Mouse (Mus musculus): ENCODE data around the gene Rundc1. TPM values are rescaled to one million over a fixed set of nuclear protein-coding genes. Genes with fewer than 3 reads are reported as not detected.
"Not testable (repeated sequence)": the region's sequence is repeated elsewhere in the genome, so short reads cannot be mapped to it uniquely, and the experiment has no call there.

Gene Rundc1
- total RNA-seq, 1 experiment from 2014 or later: 19.6 TPM

GRCm38 (mm10) chr11:101466552-101466950 is 41.7 kb downstream of the Rundc1 start:
- not testable (repeated sequence) for DNase-seq

- DNase-seq: peak; percentile 84
Measured at GRCm38 (mm10) chr11:101467477-101468262, 42.8 kb downstream of the Rundc1 start.

- DNase-seq: no peak
Measured at GRCm38 (mm10) chr11:101468263-101468688, 43.4 kb downstream of the Rundc1 start.

GRCm38 (mm10) chr11:101468731-101469130 is 43.8 kb downstream of the Rundc1 start:
- DNase-seq: no peak

- no peak for DNase-seq
Measured at GRCm38 (mm10) chr11:101469155-101469554, 44.3 kb downstream of the Rundc1 start.

GRCm38 (mm10) chr11:101470206-101470605 is 45.3 kb downstream of the Rundc1 start:
- DNase-seq: no peak

GRCm38 (mm10) chr11:101471926-101472325 is 47.0 kb downstream of the Rundc1 start:
- no peak for DNase-seq

GRCm38 (mm10) chr11:101472336-101472735 is 47.5 kb downstream of the Rundc1 start:
- no peak for DNase-seq

GRCm38 (mm10) chr11:101473686-101474085 is 48.8 kb downstream of the Rundc1 start:
- DNase-seq: not testable (repeated sequence)

- DNase-seq: no peak
Measured at GRCm38 (mm10) chr11:101474298-101474697, 49.4 kb downstream of the Rundc1 start.

GRCm38 (mm10) chr11:101476361-101476760 is 51.5 kb downstream of the Rundc1 start:
- not testable (repeated sequence) for DNase-seq

- no peak for DNase-seq
Measured at GRCm38 (mm10) chr11:101477194-101477551, 52.3 kb downstream of the Rundc1 start.

GRCm38 (mm10) chr11:101477552-101478211 is 52.8 kb downstream of the Rundc1 start:
- DNase-seq: no peak

- DNase-seq: no peak
Measured at GRCm38 (mm10) chr11:101479171-101479635, 54.3 kb downstream of the Rundc1 start.

- no peak for DNase-seq
Measured at GRCm38 (mm10) chr11:101480912-101481311, 56.0 kb downstream of the Rundc1 start.

GRCm38 (mm10) chr11:101483804-101484203 is 58.9 kb downstream of the Rundc1 start:
- DNase-seq: no peak

- no peak for DNase-seq
Measured at GRCm38 (mm10) chr11:101484245-101484644, 59.4 kb downstream of the Rundc1 start.

- no peak for DNase-seq
Measured at GRCm38 (mm10) chr11:101484814-101485213, 59.9 kb downstream of the Rundc1 start.

Small RNAs within 50 kb of the gene (microRNA-seq; reads per million reads assigned to microRNA genes)
- gene Mir6929: 0 reads per million in 2 experiments

Other genes starting within 250 kb of the Rundc1 start
- 1.4 and 1.5 TPM in 2 replicates for gene Ccr10, start 249.6 kb upstream of the Rundc1 start, total RNA-seq (2021)
- gene Ezh1, start 198.6 kb upstream of the Rundc1 start, total RNA-seq (2021): 28.8 and 37.7 TPM in 2 replicates
- 107 and 145 TPM in 2 replicates for gene Ramp2, start 179.1 kb upstream of the Rundc1 start, total RNA-seq (2021)
- 116 and 120 TPM in 2 replicates for gene Vps25, start 171.4 kb upstream of the Rundc1 start, total RNA-seq (2021)
- gene Wnk4, start 164.5 kb upstream of the Rundc1 start, total RNA-seq (2021): 3.4 and 3.6 TPM in 2 replicates
- 0.44 and 0.86 TPM in 2 replicates for gene Cntd1, start 146.1 kb upstream of the Rundc1 start, total RNA-seq (2021)
- 79.4 and 80.1 TPM in 2 replicates for gene Coa3, start 146.0 kb upstream of the Rundc1 start, total RNA-seq (2021)
- gene Becn1, start 122.8 kb upstream of the Rundc1 start, total RNA-seq (2021): 135 and 147 TPM in 2 replicates
- 148 and 152 TPM in 2 replicates for gene Psme3, start 108.9 kb upstream of the Rundc1 start, total RNA-seq (2021)
- gene Aoc2, start 100.0 kb upstream of the Rundc1 start, total RNA-seq (2021): 7.3 and 10.2 TPM in 2 replicates
- 125 and 168 TPM in 2 replicates for gene Aoc3, start 94.5 kb upstream of the Rundc1 start, total RNA-seq (2021)
- 8.4 and 26.4 TPM in 2 replicates for gene G6pc, start 57.5 kb upstream of the Rundc1 start, total RNA-seq (2021)
- gene Aarsd1, start 7.5 kb upstream of the Rundc1 start, total RNA-seq (2021): 41.9 and 44.8 TPM in 2 replicates
- gene Gm27029, start 289 bp upstream of the Rundc1 start, total RNA-seq (2021): 3.9 and 6.0 TPM in 2 replicates
- 3.2 and 5.3 TPM in 2 replicates for gene Ptges3l, start 248 bp downstream of the Rundc1 start, total RNA-seq (2021)
- 98.3 and 102 TPM in 2 replicates for gene Rpl27, start 17.2 kb downstream of the Rundc1 start, total RNA-seq (2021)
- 29.0 and 29.6 TPM in 2 replicates for gene Ifi35, start 23.3 kb downstream of the Rundc1 start, total RNA-seq (2021)
- gene Rnd2, start 39.9 kb downstream of the Rundc1 start, total RNA-seq (2021): 8.9 and 9.6 TPM in 2 replicates
- gene Vat1, start 41.1 kb downstream of the Rundc1 start, total RNA-seq (2021): 74.7 and 95.1 TPM in 2 replicates
- gene Brca1, start 126.9 kb downstream of the Rundc1 start, total RNA-seq (2021): 4.9 and 6.6 TPM in 2 replicates
- 128 and 130 TPM in 2 replicates for gene Nbr1, start 127.1 kb downstream of the Rundc1 start, total RNA-seq (2021)
- 9.6 and 11.0 TPM in 2 replicates for gene Tmem106a, start 157.2 kb downstream of the Rundc1 start, total RNA-seq (2021)
- not detected in 2 replicates for gene Gm11634, start 174.2 kb downstream of the Rundc1 start, total RNA-seq (2021)
- gene Rdm1, start 202.1 kb downstream of the Rundc1 start, total RNA-seq (2021): 22.9 and 26.6 TPM in 2 replicates
- 12.6 and 15.6 TPM in 2 replicates for gene Arl4d, start 240.5 kb downstream of the Rundc1 start, total RNA-seq (2021)

Measured in adrenal gland, postnatal 14 days (tissue).